Mouse (Mus musculus): Measurements from ENCODE around the gene Arrb1. TPM values are rescaled to one million over a fixed set of nuclear protein-coding genes. Genes with fewer than 3 reads are reported as not detected.

The Arrb1 gene
- total RNA-seq, 2 experiments from 2014 or later = 13.8 to 15.4 TPM

GRCm38 (mm10) chr7:99579491-99580190 is 44.4 kb downstream of the Arrb1 start:
- DNase-seq (ENCODE audit: low spot score) = no peak

- no peak for DNase-seq (ENCODE audit: low spot score)
Observed at GRCm38 (mm10) chr7:99580247-99580646, 45.0 kb downstream of the Arrb1 start.

- no peak for DNase-seq (ENCODE audit: low spot score)
Observed at GRCm38 (mm10) chr7:99582306-99582705, 47.0 kb downstream of the Arrb1 start.

GRCm38 (mm10) chr7:99582867-99583266 is 47.6 kb downstream of the Arrb1 start:
- DNase-seq (ENCODE audit: low spot score) = no peak

- DNase-seq (ENCODE audit: low spot score) = no peak
Observed at GRCm38 (mm10) chr7:99583625-99584024, 48.4 kb downstream of the Arrb1 start.

- no peak for DNase-seq (ENCODE audit: low spot score)
Observed at GRCm38 (mm10) chr7:99585976-99586375, 50.7 kb downstream of the Arrb1 start.

GRCm38 (mm10) chr7:99590064-99590463 is 54.8 kb downstream of the Arrb1 start:
- peak; percentile 59 for DNase-seq (ENCODE audit: low spot score)

- DNase-seq (ENCODE audit: low spot score) = no peak
Observed at GRCm38 (mm10) chr7:99590646-99591045, 55.4 kb downstream of the Arrb1 start.

- DNase-seq (ENCODE audit: low spot score) = no peak
Observed at GRCm38 (mm10) chr7:99592669-99593068, 57.4 kb downstream of the Arrb1 start.

GRCm38 (mm10) chr7:99593868-99594803 is 58.9 kb downstream of the Arrb1 start:
- DNase-seq (ENCODE audit: low spot score) = no peak

- DNase-seq (ENCODE audit: low spot score) = no peak
Observed at GRCm38 (mm10) chr7:99598722-99599121, 63.5 kb downstream of the Arrb1 start.

GRCm38 (mm10) chr7:99603875-99604662 is 68.8 kb downstream of the Arrb1 start:
- no peak for DNase-seq (ENCODE audit: low spot score)

GRCm38 (mm10) chr7:99605058-99605457 is 69.8 kb downstream of the Arrb1 start:
- no peak for DNase-seq (ENCODE audit: low spot score)

GRCm38 (mm10) chr7:99606303-99606702 is 71.0 kb downstream of the Arrb1 start:
- no peak for DNase-seq (ENCODE audit: low spot score)

- no peak for DNase-seq (ENCODE audit: low spot score)
Observed at GRCm38 (mm10) chr7:99606766-99607165, 71.5 kb downstream of the Arrb1 start.

GRCm38 (mm10) chr7:99607632-99608031 is 72.4 kb downstream of the Arrb1 start:
- no peak for DNase-seq (ENCODE audit: low spot score)

GRCm38 (mm10) chr7:99618264-99618663 is 83.0 kb downstream of the Arrb1 start:
- DNase-seq (ENCODE audit: low spot score) = no peak

- peak; percentile 40 for DNase-seq (ENCODE audit: low spot score)
Observed at GRCm38 (mm10) chr7:99618860-99619259, 83.6 kb downstream of the Arrb1 start.

GRCm38 (mm10) chr7:99625722-99626375 is 90.6 kb downstream of the Arrb1 start:
- DNase-seq (ENCODE audit: low spot score) = peak; percentile 94

GRCm38 (mm10) chr7:99626376-99627270 is 91.4 kb downstream of the Arrb1 start, which contains the start of gene Tpbgl:
TSS of gene Tpbgl (minus strand) at chr7:99627103.
- DNase-seq (ENCODE audit: low spot score) = peak; percentile 83

Data from gastrocnemius, adult 18-20 months (tissue).